Mouse (Mus musculus) forebrain, embryonic 10.5 days (tissue): ENCODE measurements at regions not wholly inside any gene's neighbourhood (a gene's known extent, or its start where the extent isn't known, plus 50 kb on each side); places are given as distances from the start of the nearest gene placed in this dataset. TPM values are rescaled to one million over a fixed set of nuclear protein-coding genes. Genes with fewer than 3 reads are reported as not detected.

Experiments
- DNase-seq: peaks from one replicate; pipeline ENCODE4 v3.0.0-alpha.2; 2017; ENCODE audit warnings: low spot score; ENCODE audit errors: extremely low spot score
- H3K27ac ChIP-seq: fragments of 300-500 bp; sonication (generic); 2 replicates; pipeline ENCODE4 v1.5.1; 2016; ENCODE audit warnings: mild to moderate bottlenecking
- H3K27me3 ChIP-seq: fragments of 300-500 bp; sonication (generic); 2 replicates; pipeline ENCODE4 v1.6.1; 2016; ENCODE audit warnings: mild to moderate bottlenecking; ENCODE audit not compliant: poor library complexity, severe bottlenecking
- H3K36me3 ChIP-seq: fragments of 300-500 bp; sonication (generic); replicated peaks from 2 replicates; pipeline ENCODE4 v1.6.1; 2016; ENCODE audit warnings: mild to moderate bottlenecking, moderate library complexity
- H3K4me1 ChIP-seq: fragments of 300-500 bp; sonication (generic); 2 replicates; pipeline ENCODE4 v1.6.1; 2016
- H3K4me3 ChIP-seq: fragments of 300-500 bp; sonication (generic); 2 replicates; pipeline ENCODE4 v1.5.1; 2016; ENCODE audit warnings: mild to moderate bottlenecking, moderate library complexity
- H3K9me3 ChIP-seq: fragments of 300-500 bp; sonication (generic); 2 replicates; pipeline ENCODE4 v1.6.1; 2016; ENCODE audit warnings: mild to moderate bottlenecking, moderate library complexity
- WGBS: fragments of 180-500 bp; shearing (Covaris S2); methylation state at CpG from one replicate; pipeline ENCODE4 v1.1.7; 2016; 5-methylcytosine and 5-hydroxymethylcytosine counted together
- microRNA-seq: library from miRNA; unstranded; fragments of <30 nt; microRNA quantifications from one replicate; pipeline ENCODE4, GENCODE M21; 2017

DNA sequence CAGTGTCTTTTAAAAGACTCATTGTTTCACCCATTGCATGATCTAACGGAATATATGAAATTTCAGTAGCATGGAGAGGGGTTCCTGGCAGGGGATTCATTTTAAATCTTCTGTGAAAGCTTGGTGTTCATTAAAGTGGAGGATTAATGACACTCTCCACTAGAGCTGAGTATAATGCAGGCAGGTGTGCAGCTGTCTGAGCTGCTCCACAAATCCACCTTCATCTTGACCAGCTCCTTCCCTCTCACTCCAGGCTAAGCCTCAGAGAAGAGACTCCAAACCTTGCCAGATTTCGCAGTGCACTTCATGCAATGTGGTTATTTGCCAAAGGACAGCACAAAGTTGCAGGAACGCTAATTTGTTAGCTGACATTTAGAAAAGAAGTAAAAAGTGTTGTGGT lies 1288.0 kb upstream of the Map3k7 start:
- peak overlapping the region; percentile 72; the same call in 1 of the 2 replicates for H3K27ac ChIP-seq
- 0 out of 2 replicates have a peak, but pooled peaks cover 7% of the 10 kb centered on the region for H3K9me3 ChIP-seq
- H3K4me1 ChIP-seq: peaks cover 20% of the 10 kb centered on the region
- no peaks in the 10 kb centered on the region for H3K36me3 ChIP-seq
- H3K27me3 ChIP-seq: no peaks in the 10 kb centered on the region
- no peak overlapping the region for H3K4me3 ChIP-seq
- no peak for DNase-seq
- WGBS: 43% methylated on average over 3 of the region's 3 CpGs

DNA sequence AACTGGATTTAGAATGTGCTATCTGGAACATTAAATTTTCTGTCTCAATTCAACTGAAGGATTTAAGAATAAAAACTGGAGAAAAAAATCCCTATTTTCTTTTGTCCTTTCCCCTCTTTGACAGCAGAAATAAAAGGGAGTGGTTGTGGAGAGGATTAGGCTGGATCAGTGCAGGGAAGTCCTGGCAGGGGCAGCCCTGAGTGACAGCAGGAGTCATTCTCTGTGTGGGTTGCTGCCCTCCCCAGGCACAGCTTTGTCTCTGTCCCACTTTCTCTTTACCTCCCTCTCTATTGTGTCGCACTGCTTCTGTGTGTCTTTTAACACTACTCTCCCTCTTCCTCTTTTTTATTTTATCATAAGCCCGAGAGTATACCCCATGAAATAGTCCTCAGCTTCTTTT lies 1286.8 kb upstream of the Map3k7 start:
- WGBS: 16% methylated on average over 2 of the region's 2 CpGs
- H3K9me3 ChIP-seq: 0 out of 2 replicates have a peak, but pooled peaks cover 7% of the 10 kb centered on the region
- peaks cover 20% of the 10 kb centered on the region for H3K4me1 ChIP-seq
- no peak overlapping the region for H3K4me3 ChIP-seq
- no peaks in the 10 kb centered on the region for H3K36me3 ChIP-seq
- no peaks in the 10 kb centered on the region for H3K27me3 ChIP-seq
- 0 out of 2 replicates have a peak overlapping the region, but pooled peaks have one; percentile 72 for H3K27ac ChIP-seq
- peak; percentile 23 for DNase-seq

DNA sequence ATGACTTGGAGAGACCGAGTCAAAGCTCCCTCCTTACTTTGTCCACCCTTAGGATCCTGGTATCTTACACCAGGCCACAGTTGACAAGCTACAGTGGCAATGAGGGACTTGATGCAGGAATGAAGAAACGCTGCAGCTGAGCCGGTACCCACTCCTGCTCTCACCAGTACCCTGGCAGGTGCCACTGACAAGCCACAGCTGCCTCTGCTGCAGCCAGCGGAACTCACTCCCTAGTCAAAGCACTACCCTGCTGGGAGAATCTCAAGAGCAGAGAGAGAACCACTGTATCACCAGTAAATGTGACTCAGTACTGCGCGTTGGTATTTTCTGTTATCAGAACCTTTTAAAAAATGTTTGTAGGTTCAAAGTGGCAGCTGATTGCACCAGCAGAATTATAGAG lies 1281.5 kb upstream of the Map3k7 start:
- 85% methylated on average over 6 of the region's 6 CpGs for WGBS
- no peak overlapping the region for H3K27ac ChIP-seq
- H3K36me3 ChIP-seq: no peaks in the 10 kb centered on the region
- peaks cover 2% of the 10 kb centered on the region; the same call in 1 of the 2 replicates for H3K4me1 ChIP-seq
- H3K27me3 ChIP-seq: no peaks in the 10 kb centered on the region
- no peak overlapping the region for H3K4me3 ChIP-seq
- 0 out of 2 replicates have a peak, but pooled peaks cover 7% of the 10 kb centered on the region for H3K9me3 ChIP-seq
- no peak for DNase-seq

DNA sequence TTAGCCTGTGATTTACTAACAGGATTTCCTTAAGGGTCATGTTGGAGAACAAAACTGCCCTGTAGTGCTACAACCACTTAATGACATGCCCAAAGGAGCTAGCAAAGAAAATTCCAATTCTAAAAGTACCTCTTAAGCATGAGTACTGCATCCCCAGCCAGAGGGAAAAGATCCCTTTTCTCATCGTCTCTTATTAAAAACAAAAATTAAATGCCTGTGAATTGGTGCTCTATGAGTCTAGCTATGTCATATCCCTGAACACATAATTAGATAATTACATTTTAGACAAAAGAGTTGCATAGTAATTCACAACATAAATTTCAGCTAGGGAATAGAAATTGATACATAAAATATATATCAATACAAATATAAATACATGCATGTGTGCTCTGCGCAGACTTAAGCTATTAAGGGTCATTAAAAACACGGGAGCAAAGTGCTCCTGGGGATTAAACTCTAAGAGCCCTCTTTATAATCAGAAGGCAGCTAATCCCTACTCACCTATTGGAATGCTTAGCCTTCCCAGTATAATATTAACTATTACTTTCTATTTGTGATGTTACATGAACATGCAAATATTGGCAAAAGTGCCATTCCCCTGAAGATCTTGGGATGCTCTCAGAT lies 1250.4 kb upstream of the Map3k7 start:
- Histone ChIP-seq H3K4me1 (no peaks in the 10 kb centered on the region), H3K36me3 (no peaks in the 10 kb centered on the region), H3K9me3 (no peaks in the 10 kb centered on the region), H3K27ac (no peak overlapping the region), H3K27me3 (no peaks in the 10 kb centered on the region), H3K4me3 (no peak overlapping the region)
- no peak for DNase-seq
- 75% methylated on average over 3 of the region's 3 CpGs for WGBS

Small RNA genes lying in the stretch of these regions (microRNA-seq; reads per million reads assigned to microRNA genes)
- not detected for gene Gm22831
